Mouse (Mus musculus) kidney, adult 2 months (tissue): ENCODE results near the gene Arxes2. TPM values are rescaled to one million over a fixed set of nuclear protein-coding genes. Genes with fewer than 3 reads are reported as not detected.

ENCODE experiments used
- DNase-seq: peaks from one replicate; pipeline ENCODE4 v3.0.0; 2021
- H3K27ac ChIP-seq: fragments of 200-500 bp; 2 replicates; pipeline ENCODE4 v1.5.1; 2012; ENCODE audit warnings: low read depth, low read length, control low read depth, inconsistent platforms; ENCODE audit not compliant: insufficient read depth
- H3K27me3 ChIP-seq: fragments of 200-500 bp; replicated peaks from 2 replicates; pipeline ENCODE4 v1.6.1; 2012; ENCODE audit warnings: mild to moderate bottlenecking, moderate library complexity, low read length, inconsistent platforms; ENCODE audit not compliant: control insufficient read depth, insufficient read depth
- H3K36me3 ChIP-seq: fragments of 200-500 bp; 2 replicates; pipeline ENCODE4 v1.6.1; 2012; ENCODE audit warnings: mild to moderate bottlenecking, moderate library complexity, low read length, inconsistent platforms; ENCODE audit not compliant: control insufficient read depth, insufficient read depth
- H3K4me1 ChIP-seq: fragments of 200-500 bp; 2 replicates; pipeline ENCODE4 v1.6.1; 2011; ENCODE audit warnings: low read length; ENCODE audit not compliant: control insufficient read depth, insufficient read depth
- H3K4me3 ChIP-seq: fragments of 200-500 bp; 2 replicates; pipeline ENCODE4 v1.5.1; 2011; ENCODE audit warnings: mild to moderate bottlenecking, low read depth, low read length, control low read depth; ENCODE audit not compliant: insufficient read depth
- CTCF ChIP-seq: fragments of 200-500 bp; conservative IDR thresholded peaks from 2 replicates; pipeline ENCODE4 v1.5.1; 2011; ENCODE audit warnings: low read depth, mild to moderate bottlenecking, control low read depth, low read length, moderate library complexity, mixed read lengths; ENCODE audit not compliant: insufficient read depth, insufficient read length
- POLR2A ChIP-seq: fragments of 200-500 bp; IDR thresholded peaks from one replicate; pipeline ENCODE4 v1.6.1; 2011; ENCODE audit warnings: low read depth, low read length, control low read depth
- WGBS: fragments of 180-500 bp; shearing (Covaris S2); methylation state at CpG from one replicate; pipeline ENCODE4 v1.1.7; 2018; 5-methylcytosine and 5-hydroxymethylcytosine counted together
- polyA plus RNA-seq: library from polyadenylated mRNA; depleted of rRNA; stranded (reverse); fragments of >200 nt; gene quantifications from 2 replicates; pipeline ENCODE4 v1.2.3, GENCODE M21; 2012

Arxes2 gene
- polyA plus RNA-seq, 1 experiment = 5.1 TPM

GRCm38 (mm10) chrX:135963130-135963529 is 30.5 kb upstream of the Arxes2 start:
- TF ChIP-seq POLR2A (no peak), CTCF (no peak)
- Histone ChIP-seq H3K36me3 (no peaks in the 10 kb centered on the region), H3K4me1 (no peaks in the 10 kb centered on the region), H3K27me3 (no peaks in the 10 kb centered on the region), H3K4me3 (no peak overlapping the region), H3K27ac (no peak overlapping the region)
- no peak for DNase-seq
- 63% methylated on average over 6 of the region's 6 CpGs for WGBS

- H3K27me3 ChIP-seq = no peaks in the 10 kb centered on the region
- WGBS = 12% methylated on average over 3 of the region's 3 CpGs
- no peak overlapping the region for H3K4me3 ChIP-seq
- DNase-seq = peak; percentile 22
- TF ChIP-seq CTCF (no peak), POLR2A (no peak)
- no peaks in the 10 kb centered on the region for H3K4me1 ChIP-seq
- H3K36me3 ChIP-seq = no peaks in the 10 kb centered on the region
- no peak overlapping the region for H3K27ac ChIP-seq
Measured at GRCm38 (mm10) chrX:135963629-135964028, 30.0 kb upstream of the Arxes2 start.

- no peak for DNase-seq
- no peaks in the 10 kb centered on the region for H3K36me3 ChIP-seq
- H3K27me3 ChIP-seq = no peaks in the 10 kb centered on the region
- no peak overlapping the region for H3K4me3 ChIP-seq
- no peak for TF ChIP-seq POLR2A
- H3K27ac ChIP-seq = no peak overlapping the region
- no peaks in the 10 kb centered on the region for H3K4me1 ChIP-seq
- WGBS = 83% methylated on average over 10 of the region's 10 CpGs
Measured at GRCm38 (mm10) chrX:135973597-135974423, 19.8 kb upstream of the Arxes2 start.

- no peak overlapping the region for H3K27ac ChIP-seq
- no peaks in the 10 kb centered on the region for H3K4me1 ChIP-seq
- DNase-seq = no peak
- H3K27me3 ChIP-seq = no peaks in the 10 kb centered on the region
- H3K4me3 ChIP-seq = no peak overlapping the region
- TF ChIP-seq POLR2A = no peak
- TF ChIP-seq CTCF = no peak
- 56% methylated on average over 20 of the region's 20 CpGs for WGBS
- H3K36me3 ChIP-seq = no peaks in the 10 kb centered on the region
Measured at GRCm38 (mm10) chrX:135974424-135975225, 19.0 kb upstream of the Arxes2 start.

- Histone ChIP-seq H3K27me3 (no peaks in the 10 kb centered on the region), H3K4me1 (no peaks in the 10 kb centered on the region), H3K27ac (no peak overlapping the region), H3K4me3 (no peak overlapping the region), H3K36me3 (no peaks in the 10 kb centered on the region)
- TF ChIP-seq CTCF = peak; percentile 47
- TF ChIP-seq POLR2A = no peak
- peak; percentile 63 for DNase-seq
- WGBS = 14% methylated on average over 8 of the region's 8 CpGs
Measured at GRCm38 (mm10) chrX:135975226-135975552, 18.4 kb upstream of the Arxes2 start.

- Histone ChIP-seq H3K4me3 (no peak overlapping the region), H3K27me3 (no peaks in the 10 kb centered on the region), H3K36me3 (no peaks in the 10 kb centered on the region), H3K27ac (no peak overlapping the region), H3K4me1 (no peaks in the 10 kb centered on the region)
- TF ChIP-seq POLR2A = no peak
- no peak for TF ChIP-seq CTCF
- 73% methylated on average over 6 of the region's 6 CpGs for WGBS
- no peak for DNase-seq
Measured at GRCm38 (mm10) chrX:135984539-135985260, 8.9 kb upstream of the Arxes2 start.

GRCm38 (mm10) chrX:135986267-135986666 is 7.4 kb upstream of the Arxes2 start:
- Histone ChIP-seq H3K4me3 (no peak overlapping the region), H3K27me3 (no peaks in the 10 kb centered on the region), H3K36me3 (no peaks in the 10 kb centered on the region), H3K4me1 (no peaks in the 10 kb centered on the region), H3K27ac (no peak overlapping the region)
- TF ChIP-seq POLR2A (no peak), CTCF (no peak)
- 70% methylated on average over 3 of the region's 3 CpGs for WGBS
- DNase-seq = no peak
